Mouse (Mus musculus): ENCODE measurements around the gene Dusp7.

DNA sequence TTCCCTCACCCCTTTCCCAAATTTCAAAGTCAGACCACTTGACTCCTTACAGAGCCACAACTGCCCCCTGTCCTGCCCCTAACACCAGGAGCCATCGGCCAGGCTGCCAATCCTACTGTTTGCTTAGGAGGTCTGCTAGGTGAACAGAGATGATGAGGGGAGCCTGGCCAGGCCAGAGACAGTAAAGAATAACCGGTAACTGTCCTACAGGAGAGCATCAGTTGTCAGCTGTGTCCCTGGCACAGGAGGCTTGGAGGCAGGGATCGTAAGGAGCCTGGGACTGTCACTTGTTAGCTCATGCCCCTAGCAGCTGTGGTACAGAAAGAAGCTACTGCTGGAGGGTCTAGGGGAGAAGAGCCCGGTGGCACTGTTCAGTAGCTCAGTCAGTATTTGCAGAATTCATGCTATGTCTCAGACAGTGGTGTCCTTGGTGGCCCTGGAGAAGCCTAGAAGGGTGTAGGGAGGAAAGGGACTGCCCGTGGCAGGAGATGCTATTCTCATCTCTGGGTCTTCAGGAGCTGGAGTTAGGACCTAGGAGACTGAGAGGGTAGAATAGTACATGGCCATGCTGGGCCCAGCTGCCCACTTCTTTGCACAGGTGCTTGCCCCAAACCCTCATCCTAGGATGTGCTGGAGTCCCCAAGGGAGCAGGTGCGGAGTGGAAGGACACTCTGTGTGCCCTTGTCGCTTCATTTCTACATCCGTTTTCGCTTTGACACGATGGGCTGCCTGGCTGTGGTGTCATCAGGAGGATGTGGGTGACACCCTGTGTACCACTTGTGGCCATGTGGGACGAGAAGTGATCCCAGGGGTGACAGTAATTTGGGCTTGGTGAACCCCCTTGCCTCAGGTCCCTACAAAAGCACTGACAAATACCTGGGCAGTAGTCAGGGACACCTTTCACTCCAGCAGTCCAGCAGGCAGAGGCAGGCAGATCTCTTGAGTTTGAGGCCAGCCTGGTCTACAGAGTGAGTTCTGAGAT, 4.3 kb downstream of the Dusp7 start:
- TF ChIP-seq CTCF (IDR thresholded peaks at IDR 0.05) (no peak), EP300 (IDR thresholded peaks at IDR 0.05) (no peak)

All from lung, postnatal 0 days (tissue).